Mouse (Mus musculus): ENCODE results near the gene Pianp.

Pianp gene

DNA sequence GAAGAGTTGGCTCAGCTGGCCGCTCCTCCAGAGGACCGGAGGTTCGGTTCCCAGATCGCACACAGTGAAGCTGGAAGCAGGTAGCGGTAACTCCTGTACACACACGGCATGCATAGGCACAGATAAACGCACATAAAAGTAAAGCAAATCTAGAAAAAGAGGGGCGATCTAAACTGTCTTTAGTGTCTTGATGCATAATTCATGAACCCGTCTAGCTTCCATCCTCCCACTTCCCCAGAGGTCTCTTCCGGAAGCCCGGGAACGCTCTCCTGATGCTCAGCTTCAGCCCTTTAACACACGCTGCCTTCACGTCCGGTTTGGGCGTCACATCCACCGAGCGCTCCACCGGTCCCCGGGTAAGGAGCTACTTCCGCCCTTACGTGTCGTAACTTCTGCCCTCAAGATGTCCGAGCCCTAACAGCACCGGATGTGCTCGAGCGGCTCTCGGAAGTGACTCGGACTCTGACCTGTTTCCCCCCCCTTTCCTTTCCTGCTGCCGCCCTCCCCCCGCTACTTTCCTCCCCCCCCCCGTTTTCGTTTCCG, 12.2 kb downstream of the Pianp start:
- DNase-seq = peak; percentile 99

DNA sequence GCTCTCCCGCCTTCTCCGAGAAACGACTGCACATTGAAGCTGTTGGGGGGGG, 12.5 kb downstream of the Pianp start, which contains the start of gene Zfp384:
Zfp384 (plus strand) TSS at position 17 of the 52 bp plus-strand sequence.
- DNase-seq = no peak

DNA sequence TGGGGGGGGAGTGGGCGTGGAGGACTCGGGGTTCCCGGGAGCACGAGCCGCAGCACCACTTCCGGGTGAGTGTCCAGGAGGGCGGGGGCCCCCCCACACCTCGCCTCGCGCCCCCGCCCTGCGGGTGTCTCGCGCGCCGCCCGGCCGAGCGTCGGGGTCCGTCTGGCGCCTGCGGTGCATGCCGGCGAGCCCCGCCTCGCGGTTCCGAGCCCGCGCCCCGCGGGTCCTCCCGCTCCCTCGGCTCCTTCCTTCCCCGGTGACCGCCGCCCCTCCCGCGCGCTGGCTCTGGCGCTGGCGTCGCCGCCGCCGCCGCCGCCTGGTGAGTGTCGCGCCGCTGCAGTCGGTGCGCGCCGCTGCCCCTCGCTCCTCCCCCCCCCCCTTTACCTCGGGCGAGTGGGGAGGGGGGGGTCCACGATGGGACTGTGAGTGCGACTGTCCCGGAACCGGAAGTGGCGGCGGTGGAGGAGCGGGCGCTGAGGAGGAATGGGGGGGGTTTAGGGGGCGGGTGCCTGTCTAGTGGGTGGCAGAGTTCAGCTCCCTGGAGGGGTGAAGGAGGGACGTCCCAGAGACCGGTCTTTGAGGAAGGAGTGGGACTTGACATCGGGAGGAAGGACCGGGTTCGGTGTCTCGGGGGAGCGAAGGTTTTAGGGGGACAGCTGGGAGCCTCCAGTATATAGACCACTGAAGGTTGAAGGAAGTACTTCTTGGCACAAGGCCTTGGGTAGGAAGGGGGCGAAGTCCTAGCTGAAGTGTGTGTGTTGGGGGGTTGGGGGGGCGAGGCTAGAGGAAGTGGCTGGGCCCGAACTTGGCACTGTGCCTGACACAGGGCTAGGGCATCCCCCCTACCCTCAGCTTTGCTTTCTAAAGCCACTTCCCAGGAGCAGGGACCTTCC, 12.9 kb downstream of the Pianp start:
- peak; percentile 93 for DNase-seq

DNA sequence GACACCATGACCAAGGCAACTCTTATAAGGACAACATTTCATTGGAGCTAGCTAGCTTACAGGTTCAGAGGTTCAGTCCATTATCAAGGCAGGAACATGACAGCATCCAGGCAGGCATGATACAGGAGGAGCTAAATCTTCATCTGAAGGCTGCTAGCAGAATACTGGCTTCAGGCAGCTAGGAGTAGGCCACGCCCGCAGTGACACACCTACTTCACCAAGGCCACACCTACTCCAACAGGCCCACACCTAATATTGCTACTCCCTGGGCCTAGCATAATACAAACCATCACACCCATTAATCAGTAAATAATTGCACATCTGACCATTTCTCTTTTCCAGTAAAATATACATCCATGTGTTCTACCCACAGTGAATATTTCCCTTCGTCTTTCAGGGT, 21.2 kb downstream of the Pianp start:
- DNase-seq = no peak

DNA sequence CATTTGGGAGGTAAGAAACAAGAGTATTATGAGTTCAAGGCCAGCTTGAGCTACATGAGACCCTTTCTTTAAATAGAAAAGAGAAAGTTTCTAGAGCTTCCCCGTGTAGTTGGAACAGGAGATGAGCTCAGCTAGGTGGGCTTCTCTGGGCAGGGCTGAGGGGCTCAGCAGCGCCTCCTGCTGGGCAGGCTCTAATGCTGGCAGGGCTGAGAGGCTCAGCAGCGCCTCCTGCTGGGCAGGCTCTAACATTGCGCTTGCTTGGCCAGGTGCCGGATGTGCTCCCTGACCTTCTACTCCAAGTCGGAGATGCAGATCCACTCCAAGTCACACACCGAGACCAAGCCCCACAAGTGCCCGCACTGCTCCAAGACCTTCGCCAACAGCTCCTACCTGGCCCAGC, 34.0 kb downstream of the Pianp start:
- DNase-seq = peak; percentile 60

DNA sequence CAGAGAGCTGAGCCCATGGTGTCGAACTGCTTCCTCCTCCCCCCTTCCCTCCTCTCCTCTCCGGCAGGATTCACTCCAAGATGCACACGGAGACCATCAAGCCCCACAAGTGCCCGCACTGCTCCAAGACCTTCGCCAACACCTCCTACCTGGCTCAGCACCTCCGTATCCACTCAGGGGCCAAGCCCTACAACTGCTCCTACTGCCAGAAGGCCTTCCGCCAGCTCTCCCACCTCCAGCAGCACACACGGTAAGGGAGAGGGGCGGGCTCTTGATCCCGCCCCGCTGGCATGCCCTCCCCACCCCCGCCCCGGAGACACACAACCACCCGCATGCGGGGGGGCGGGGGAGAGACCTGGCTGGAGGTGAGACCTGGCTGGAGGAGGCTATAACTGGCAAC, 35.1 kb downstream of the Pianp start:
- DNase-seq = no peak

DNA sequence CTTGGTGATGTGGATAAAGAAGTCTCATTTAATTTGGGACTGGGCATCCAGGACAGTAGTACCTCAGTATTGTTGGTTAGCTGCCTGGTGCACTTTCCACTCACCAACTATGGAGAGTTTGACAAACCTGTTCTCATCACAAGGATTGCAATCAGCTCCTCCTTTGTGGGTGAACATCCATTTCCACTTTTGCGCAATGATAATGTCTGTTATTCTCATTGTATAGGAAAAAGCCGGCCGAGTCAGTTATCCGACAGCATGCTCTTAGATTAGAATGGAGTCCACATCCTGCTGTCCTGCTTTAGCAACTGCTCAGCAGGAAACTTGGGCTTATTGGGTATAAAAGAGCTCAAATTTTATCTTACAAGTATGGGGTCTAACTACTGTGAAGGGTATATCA, 42.2 kb downstream of the Pianp start:
- DNase-seq = no peak

DNA sequence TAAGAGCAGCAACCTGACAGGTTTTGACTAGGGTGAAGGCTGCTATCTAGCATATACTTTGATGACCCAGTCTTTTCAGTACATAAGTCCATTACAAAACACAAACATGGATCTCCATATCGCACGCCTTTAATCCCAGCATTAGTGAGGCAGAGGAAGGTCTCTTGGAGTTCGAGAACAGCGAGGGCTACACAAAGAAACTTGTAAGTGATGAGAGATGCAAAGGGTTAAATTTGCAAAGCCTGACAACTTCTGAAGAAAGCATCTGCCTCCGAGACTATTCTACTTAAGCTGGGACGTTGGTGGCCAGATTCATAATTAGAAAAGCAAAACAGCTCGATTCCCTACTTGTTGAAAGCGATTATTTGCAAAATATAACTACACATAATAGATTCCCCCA, 42.6 kb downstream of the Pianp start:
- no peak for DNase-seq

DNA sequence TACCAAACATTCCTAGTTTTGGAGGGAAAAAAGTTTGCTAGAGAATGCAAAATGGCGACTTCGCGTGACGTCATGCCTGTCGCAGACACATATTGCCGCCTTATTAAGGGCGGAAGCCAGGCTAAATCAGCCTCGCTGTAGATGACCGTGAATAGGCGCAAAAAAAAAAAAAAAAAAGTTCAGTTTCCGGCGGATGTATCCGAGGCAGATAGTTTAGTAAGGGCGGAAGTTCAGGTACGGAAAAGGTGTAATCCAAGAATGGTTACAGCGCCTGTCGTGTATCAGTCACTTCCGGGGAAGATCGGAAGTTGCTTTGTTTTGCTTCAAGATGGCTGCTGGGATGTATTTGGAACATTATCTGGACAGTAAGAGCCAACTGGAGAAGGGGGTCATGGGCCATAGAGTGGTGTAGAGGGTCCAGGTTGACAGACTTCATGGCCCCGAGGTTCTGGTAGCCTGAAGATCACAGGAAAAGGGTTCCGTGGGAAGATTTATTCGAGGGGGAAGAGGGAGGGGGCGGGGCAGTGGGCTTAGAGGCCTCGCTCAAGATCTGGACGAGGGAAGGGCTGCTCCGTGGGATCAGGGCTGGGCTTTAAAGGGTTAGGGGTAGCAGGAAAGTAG, 43.1 kb downstream of the Pianp start, which contains the start of gene Ing4:
Ing4 (plus strand) TSS at position 228 of the 621 bp plus-strand sequence.
- peak; percentile 98 for DNase-seq

DNA sequence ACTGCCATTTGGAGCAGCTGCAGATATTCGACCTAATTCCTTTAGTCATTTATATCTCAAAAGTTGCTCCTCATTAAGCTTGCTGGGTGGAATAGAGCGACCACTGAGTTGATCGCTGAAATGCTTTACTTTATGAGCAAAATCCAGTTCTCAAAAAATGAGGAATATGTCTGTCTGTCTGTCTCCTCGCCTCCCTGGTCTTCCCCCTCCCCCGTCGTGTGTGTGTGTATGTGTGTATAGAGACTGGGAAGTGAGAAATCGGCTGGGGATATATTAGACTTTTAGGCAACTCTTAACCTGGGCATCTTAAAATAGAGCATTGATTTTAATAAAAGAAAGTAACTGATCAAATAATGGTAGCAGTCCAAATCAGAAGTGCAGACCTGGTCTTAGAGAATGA, 43.7 kb downstream of the Pianp start:
- no peak for DNase-seq

DNA sequence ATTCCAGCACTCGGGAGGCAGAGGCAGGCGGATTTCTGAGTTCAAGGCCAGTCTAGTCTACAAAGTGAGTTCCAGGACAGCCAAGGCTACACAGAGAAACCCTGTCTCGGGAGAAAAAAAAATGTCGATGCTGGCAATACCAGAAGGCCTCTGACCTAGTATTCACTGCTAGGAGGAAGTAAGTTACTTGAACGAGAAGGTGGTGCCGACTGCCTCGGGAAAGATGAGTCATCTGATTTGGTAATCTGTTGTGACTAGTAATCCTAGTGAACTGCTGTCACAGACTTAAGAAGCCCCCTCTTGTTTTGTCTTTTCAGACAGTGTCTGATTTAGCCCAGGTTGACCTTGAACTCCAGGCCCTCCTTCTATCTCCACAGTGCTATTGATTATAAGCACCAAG, 44.6 kb downstream of the Pianp start:
- DNase-seq = no peak

DNA sequence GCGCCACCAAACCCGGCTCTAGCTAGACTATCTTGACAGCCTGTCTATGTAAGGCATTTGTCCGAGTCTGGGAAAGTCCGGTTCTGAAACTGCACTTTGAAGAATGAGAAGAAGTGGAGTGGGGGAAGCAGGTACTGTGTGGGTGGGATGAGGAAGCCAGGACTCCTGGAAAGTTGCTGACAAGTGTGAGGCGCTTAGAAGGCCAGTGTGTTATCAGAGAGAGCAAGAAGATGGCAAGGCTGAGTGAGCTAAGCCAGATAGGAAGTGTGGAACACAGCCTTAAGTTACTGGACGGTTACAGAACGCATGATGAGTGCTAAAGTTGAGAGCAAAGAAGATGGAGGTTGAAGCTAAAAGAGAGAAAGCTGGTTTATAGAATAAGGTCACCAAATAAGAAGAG, 45.6 kb downstream of the Pianp start:
- DNase-seq = no peak

DNA sequence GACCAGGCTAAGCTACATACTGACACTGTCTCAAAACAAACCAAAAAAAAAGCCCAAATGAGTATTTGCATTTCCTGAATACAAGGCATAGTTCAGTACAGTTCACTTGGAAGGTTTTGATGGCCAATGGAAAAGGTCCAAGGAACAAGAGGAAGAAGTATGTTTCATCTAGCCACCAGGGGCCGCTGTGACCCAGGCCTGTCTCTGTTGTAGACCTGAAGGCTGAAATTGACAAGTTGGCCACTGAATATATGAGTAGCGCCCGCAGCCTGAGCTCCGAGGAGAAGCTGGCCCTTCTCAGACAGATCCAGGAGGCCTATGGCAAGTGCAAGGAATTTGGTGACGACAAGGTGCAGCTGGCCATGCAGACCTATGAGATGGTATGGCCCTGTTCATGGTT, 50.2 kb downstream of the Pianp start:
- peak; percentile 81 for DNase-seq

DNA sequence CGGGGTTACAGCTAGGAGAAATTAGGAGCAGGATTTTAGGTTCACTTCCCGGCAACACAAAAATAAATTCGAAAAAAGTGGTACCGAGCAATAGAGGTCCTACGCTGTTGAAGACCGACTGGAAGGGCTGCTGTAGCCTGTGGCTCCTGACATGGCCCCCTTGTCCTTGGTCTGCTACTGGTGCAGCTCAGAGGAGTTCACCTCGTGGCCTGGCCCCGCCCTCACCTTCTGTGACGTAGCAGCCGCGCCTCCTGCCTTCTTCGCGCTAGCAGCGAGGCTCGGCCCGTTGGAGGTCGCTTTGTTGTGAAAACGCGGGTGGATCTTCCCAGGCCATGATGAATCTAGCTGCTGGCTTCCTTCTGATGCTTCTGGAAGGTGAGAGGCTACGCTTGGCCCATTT, 53.2 kb downstream of the Pianp start, which contains the start of gene Acrbp:
Acrbp (plus strand) TSS at position 12 of the 400 bp plus-strand sequence.
- DNase-seq = peak; percentile 20

DNA sequence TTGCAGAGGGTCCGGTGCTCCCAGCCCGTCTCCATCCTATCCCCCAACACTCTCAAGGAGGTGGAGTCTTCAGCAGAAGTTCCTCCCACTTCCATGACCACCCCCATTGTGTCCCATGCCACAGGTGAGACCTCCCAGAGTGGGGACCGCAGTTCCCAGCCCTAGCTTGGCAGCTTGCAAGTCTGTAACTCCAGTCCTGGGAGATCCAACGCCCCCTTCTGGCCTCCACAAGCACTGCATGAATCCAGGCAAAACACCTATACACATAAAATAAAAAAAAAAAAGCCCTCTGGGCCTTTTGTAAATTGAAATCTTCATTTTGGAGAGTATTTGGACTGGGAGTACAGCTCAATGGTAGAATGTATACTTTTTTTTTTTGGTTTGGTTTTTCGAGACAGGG, 54.7 kb downstream of the Pianp start:
- DNase-seq = no peak
